ENCODE assay signal across 8 mouse cellular contexts in the genomic region with DNA sequence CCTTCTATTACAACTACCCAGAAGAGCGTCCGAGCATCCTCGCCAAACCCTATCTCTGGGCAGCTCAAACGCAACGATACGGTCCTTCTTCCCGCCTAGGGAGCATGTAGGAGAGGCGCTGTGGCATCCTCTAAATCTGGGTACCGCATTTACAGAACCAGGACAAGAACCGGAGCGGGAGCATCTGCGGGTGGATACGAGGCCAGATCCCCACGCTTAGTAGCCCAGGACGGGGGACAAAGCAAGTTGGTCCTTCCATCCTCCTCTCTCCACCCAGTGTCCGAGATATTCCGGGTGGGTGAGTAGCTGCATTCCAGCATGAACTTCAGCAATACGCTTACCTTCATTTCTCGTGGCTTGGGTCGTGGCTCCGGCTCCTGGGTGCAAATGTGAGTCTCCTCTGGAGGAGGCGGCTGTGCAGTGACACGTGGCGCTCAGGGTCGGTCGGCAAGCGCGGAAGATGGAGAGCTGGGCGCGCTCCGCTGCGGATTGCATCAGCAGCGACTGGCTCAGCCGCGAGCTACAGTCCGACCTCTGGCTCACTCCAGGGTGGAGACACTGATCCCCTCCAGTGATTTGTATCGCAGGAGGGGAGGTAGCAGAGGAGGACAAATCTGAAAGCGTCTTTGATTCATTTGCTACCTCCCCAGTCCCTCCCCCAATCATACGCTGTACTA. TPM values are rescaled to one million over a fixed set of nuclear protein-coding genes. Genes with fewer than 3 reads are reported as not detected.
DNase-seq lines count a peak whose midpoint lies in the region; ATAC-seq and TF ChIP-seq lines count a peak whose summit lies in the region.

A gene (minus strand): TSS at position 637 of the 677 bp plus-strand sequence.

- no peaks in the 10 kb centered on the region for H3K36me3 ChIP-seq in midbrain, embryonic 13.5 days

- 1% methylated on average over 39 of the region's 39 CpGs for WGBS in midbrain, embryonic 13.5 days

- intact Hi-C loops in heart, postnatal 36 days (cut with DNase I): no loop called here
- intact Hi-C loops in left cerebral cortex, adult 2 months (cut with DNase I): loop anchor here (1.0 kb wide), 1 partner anchor 27 kb away; no protein-coding TSS in a partner anchor

- peak within 1 kb of the TSS; percentile 68 for H3K9ac ChIP-seq in midbrain, embryonic 13.5 days (replicated peaks)

- peak in 1 of 2 experiments; percentile 6 for DNase-seq in layer of hippocampus, adult 8-10 months (ENCODE audit: low spot score in 2 of 2)
- no peak for DNase-seq in layer of hippocampus, adult 9-10 months (ENCODE audit: low spot score)
- peak; percentile 79 for DNase-seq in MN1 (ENCODE audit: low spot score)
- peak; percentile 85 for DNase-seq in embryo, embryonic 11 days
- peak; percentile 5 to 12 for DNase-seq in heart, postnatal 36 days
- DNase-seq in left cerebral cortex, adult 2 months (ENCODE audit: extremely low spot score in 1 of 2, low spot score in 2 of 2): peak; percentile 23 to 26
- DNase-seq in thymus, postnatal 36 days: peak; percentile 23 to 44

- H3K4me2 ChIP-seq in midbrain, embryonic 13.5 days (replicated peaks): peak within 1 kb of the TSS; percentile 94

- ATAC-seq in midbrain, embryonic 13.5 days: peak; percentile 86

- no peaks in the 10 kb centered on the region for H3K9me3 ChIP-seq in midbrain, embryonic 13.5 days

- H3K4me1 ChIP-seq in midbrain, embryonic 13.5 days (replicated peaks): peaks cover 14% of the 10 kb centered on the region

- no peak for TF ChIP-seq CTCF in left cerebral cortex, adult 2 months (IDR thresholded peaks at IDR 0.05)

- peak within 1 kb of the TSS; percentile 50 for H3K4me3 ChIP-seq in left cerebral cortex, adult 2 months
- H3K4me3 ChIP-seq in midbrain, embryonic 13.5 days (replicated peaks): peak within 1 kb of the TSS; percentile 61

- H3K27me3 ChIP-seq in midbrain, embryonic 13.5 days: peaks cover 5% of the 10 kb centered on the region

- H3K27ac ChIP-seq in left cerebral cortex, adult 2 months: no peak within 1 kb of the TSS
- 0 out of 2 replicates have a peak within 1 kb of the TSS, but pooled peaks have one; percentile 3 for H3K27ac ChIP-seq in midbrain, embryonic 13.5 days

RNA-seq across cellular contexts. Expression of the gene that starts here (rescaled TPM):
- 100 to 1,000 TPM; 100 to 112 (median 107) TPM for total RNA-seq in layer of hippocampus, adult 8-10 months (2022)
- 1 to 10 TPM in 1 of 2 experiments, under 1 TPM in 1; 0.69 to 1.5 TPM for total RNA-seq in heart, postnatal 36 days (2021)
- total RNA-seq in left cerebral cortex, adult 2 months (2021): 10 to 100 TPM; 84.3 to 85.4 TPM
- polyA plus RNA-seq in midbrain, embryonic 13.5 days (2015; fragmentation: Nextera tagmentation; extraction: Ambion mirVana): 109 and 116 TPM in 2 replicates

Comparison
In these comparisons a context has a peak if more than half of its experiments do, and no peak if none do; other contexts are left out.
1. RNA of the gene that starts here (total RNA-seq): 100 to 112 TPM in layer of hippocampus, adult 8-10 months and 84.3 to 85.4 TPM in left cerebral cortex, adult 2 months; 0.69 to 1.5 TPM in heart, postnatal 36 days; every median in the first group is over 10 times any median in the second.